Mouse (Mus musculus): ENCODE measurements around the gene Pyurf.

Pyurf gene

DNA sequence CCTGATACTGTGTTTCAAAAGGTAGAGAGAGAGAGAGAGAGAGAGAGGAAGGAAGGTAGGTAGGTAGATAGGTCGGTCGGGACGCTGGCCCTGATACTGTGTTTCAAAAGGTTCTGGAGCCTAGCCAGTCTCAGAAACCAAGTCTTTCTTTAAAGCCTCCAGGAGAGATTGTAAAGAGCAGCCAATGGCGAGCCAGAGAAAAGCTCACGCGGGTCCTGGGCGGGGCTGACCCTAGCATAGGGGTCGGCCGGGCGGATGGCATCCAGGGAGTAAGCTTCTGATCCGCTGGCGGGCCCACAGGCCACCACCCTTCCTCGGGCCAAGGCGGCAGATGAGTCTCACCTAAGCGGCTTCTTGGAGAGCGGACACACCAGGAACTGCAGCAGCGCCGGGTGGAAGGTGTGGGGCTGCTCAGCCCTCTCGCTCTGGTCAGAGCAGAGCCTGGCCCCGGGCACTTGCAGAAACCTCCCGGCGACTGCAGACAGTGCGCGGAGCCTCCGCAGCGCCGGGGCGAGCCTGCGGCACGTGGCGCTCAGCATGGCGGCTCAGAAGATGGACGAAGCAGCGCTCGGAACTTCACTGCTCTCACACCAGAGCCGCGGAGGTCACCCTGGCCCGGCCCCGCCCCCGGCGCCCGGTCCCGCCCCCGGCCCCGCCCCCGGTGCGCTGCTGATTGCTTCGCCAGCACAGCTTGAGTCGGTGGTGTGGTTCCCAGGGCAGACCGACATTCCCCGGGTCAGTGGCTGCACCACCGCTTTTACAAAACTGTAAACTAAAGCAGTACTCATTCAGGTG is at the start of gene Pyurf:
Gene Pyurf (minus strand): TSS at position 612 of the 795 bp plus-strand sequence.
- DNase-seq (ENCODE audit: low read depth, low spot score): peak; percentile 95

GRCm38 (mm10) chr6:57721347-57721746 is 29.5 kb upstream of the Pyurf start:
- no peak for DNase-seq (ENCODE audit: low read depth, low spot score)

- DNase-seq (ENCODE audit: low read depth, low spot score): peak; percentile 60
Observed at GRCm38 (mm10) chr6:57711726-57712125, 19.8 kb upstream of the Pyurf start.

- peak; percentile 52 for DNase-seq (ENCODE audit: low read depth, low spot score)
Observed at GRCm38 (mm10) chr6:57706721-57707120, 14.8 kb upstream of the Pyurf start.

- DNase-seq (ENCODE audit: low read depth, low spot score): peak; percentile 71
Observed at GRCm38 (mm10) chr6:57703703-57704102, 11.8 kb upstream of the Pyurf start.

DNA sequence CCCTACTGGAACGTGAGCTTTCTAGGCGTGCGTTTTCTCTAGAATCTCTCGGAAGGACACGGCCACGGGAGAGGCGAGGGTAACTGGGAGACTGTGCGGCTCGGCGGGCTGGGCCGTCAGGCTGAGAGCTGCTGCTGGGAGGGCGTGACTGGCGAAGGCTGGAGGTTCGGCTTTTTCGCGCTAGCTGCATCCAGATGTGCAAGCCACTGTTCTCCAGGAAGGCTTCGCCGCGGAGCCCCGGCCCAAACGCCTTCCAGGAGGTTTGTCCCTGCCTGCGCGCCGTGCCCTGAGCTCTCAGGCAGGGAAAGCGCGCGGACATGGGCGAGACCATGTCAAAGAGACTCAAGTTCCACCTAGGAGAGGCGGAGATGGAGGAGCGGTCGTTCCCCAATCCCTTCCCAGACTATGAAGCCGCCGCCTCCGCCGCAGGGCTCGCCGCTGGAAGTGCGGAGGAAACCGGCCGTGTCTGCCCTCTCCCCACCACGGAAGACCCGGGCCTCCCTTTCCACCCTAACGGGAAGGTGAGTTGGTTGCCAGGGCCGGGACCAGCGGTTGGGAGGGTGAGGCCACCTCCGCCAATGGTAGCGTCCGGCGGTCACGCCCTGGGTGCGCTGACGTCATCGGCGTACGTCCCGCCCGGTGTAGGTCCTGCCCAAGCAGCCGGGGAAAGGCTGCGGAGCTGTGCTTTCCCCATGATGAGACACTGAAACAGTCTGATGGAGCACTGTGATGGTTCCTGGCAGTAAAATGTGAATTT is 11.0 kb upstream of the Pyurf start:
- DNase-seq (ENCODE audit: low read depth, low spot score): peak; percentile 96

GRCm38 (mm10) chr6:57702376-57702742 is 10.5 kb upstream of the Pyurf start, which contains the start of gene Lancl2:
Gene Lancl2, plus strand, starts transcription at chr6:57702540.
- DNase-seq (ENCODE audit: low read depth, low spot score): no peak

DNA sequence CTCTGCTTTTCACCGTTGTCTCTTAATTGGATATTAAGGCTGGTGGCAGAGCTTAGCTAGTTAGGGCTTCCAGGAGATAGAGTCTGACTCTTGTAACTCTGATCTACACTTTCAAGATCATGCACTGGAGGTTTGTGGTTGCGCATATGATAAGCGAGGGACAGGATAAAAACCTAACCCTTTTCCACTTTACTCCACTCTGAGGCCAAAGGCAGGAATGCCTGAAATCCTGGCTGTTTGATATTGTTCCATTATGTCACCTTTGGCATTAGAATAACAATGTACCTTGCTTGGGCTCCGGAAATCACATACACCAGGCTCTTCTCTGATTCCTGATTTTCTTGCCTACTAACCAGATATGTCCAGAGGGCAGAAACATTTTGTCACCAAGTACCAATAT is 9.8 kb upstream of the Pyurf start:
- DNase-seq (ENCODE audit: low read depth, low spot score): peak; percentile 15

DNA sequence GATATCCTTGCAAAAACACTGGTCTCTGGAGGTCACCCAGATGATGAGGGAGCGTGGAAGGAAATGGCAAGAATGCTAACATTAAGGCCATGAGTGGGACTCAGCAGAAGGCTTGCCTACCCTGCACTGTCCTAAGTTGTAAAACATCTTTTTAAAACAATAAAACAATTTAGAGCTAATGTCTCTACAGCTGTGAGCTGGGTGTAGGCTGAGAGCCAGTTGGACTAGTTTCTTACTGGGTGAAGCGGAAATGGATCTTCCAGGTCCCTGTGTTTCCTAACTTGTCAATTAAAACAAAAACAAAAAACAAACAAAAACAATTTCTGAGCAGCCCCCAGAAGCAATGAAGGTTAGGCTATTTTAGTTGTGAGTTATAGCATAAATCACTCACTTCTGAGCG is 1.2 kb upstream of the Pyurf start:
- DNase-seq (ENCODE audit: low read depth, low spot score): no peak

- no peak for DNase-seq (ENCODE audit: low read depth, low spot score)
Observed at GRCm38 (mm10) chr6:57684156-57684555, 7.7 kb downstream of the Pyurf start.

GRCm38 (mm10) chr6:57661295-57661694 is 30.6 kb downstream of the Pyurf start:
- DNase-seq (ENCODE audit: low read depth, low spot score): no peak

GRCm38 (mm10) chr6:57647256-57647655 is 44.6 kb downstream of the Pyurf start:
- DNase-seq (ENCODE audit: low read depth, low spot score): no peak

- DNase-seq (ENCODE audit: low read depth, low spot score): peak; percentile 100
Observed at GRCm38 (mm10) chr6:57641789-57642188, 50.1 kb downstream of the Pyurf start.

DNA sequence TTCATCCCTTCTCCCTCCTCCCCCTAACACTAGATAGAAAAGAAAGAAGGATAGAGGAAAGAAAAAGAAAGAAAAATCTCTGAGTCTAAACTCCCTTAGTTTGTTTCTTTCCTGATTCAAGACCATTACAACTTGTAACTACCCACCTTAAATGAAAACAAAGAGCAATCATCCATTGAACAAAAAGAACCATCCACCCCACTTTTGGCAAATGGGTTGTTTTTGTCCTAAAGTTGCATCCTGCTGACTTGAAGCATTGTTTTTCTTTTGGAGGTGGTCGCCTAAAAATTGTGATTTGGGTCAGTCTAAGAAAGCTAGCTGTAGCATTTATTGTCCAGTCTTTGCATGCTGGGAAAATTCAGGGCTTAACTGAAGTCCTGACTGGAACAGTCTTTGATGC is 52.3 kb downstream of the Pyurf start:
- DNase-seq (ENCODE audit: low read depth, low spot score): no peak
